Mouse (Mus musculus) G1E (cell line): ENCODE data around the gene Pes1. TPM values are rescaled to one million over a fixed set of nuclear protein-coding genes. Genes with fewer than 3 reads are reported as not detected.

ENCODE experiments used
- ATAC-seq: 2 replicates; pipeline ENCODE4 v1.8.0; 2016; ENCODE audit warnings: mild to moderate bottlenecking; ENCODE audit not compliant: insufficient number of reproducible peaks, poor library complexity, low FRiP score, severe bottlenecking; ENCODE audit errors: extremely low read depth
- DNase-seq: peaks from one replicate; pipeline ENCODE4 v3.0.0; 2012; ENCODE audit warnings: low spot score
- H3K27me3 ChIP-seq: 2 replicates; pipeline ENCODE4 v1.6.1; 2012; ENCODE audit warnings: mild to moderate bottlenecking, low read length, inconsistent platforms; ENCODE audit not compliant: insufficient read depth
- H3K36me3 ChIP-seq: replicated peaks from 2 replicates; pipeline ENCODE3; 2012; ENCODE audit warnings: mild to moderate bottlenecking, inconsistent platforms
- H3K4me1 ChIP-seq: 2 replicates; pipeline ENCODE4 v1.6.1; 2012; ENCODE audit warnings: low read depth, low read length, inconsistent platforms, mixed read lengths; ENCODE audit not compliant: insufficient read depth
- H3K4me3 ChIP-seq: 2 replicates; pipeline ENCODE4 v1.5.1; 2012; ENCODE audit warnings: low read depth, mild to moderate bottlenecking, inconsistent platforms, low read length, moderate library complexity, mixed read lengths
- H3K9me3 ChIP-seq: replicated peaks from 2 replicates; pipeline ENCODE4 v1.6.1; 2012; ENCODE audit warnings: inconsistent platforms
- CTCF ChIP-seq: IDR thresholded peaks from 2 replicates; pipeline ENCODE4 v1.5.1; 2012; ENCODE audit warnings: low read depth, low read length, inconsistent platforms, mixed read lengths
- GATA1 ChIP-seq: IDR thresholded peaks from 2 replicates; pipeline ENCODE4 v1.6.1; 2012; ENCODE audit warnings: borderline replicate concordance, low read length, inconsistent platforms, mixed read lengths
- GATA2 ChIP-seq: IDR thresholded peaks from 2 replicates; pipeline ENCODE4 v1.6.1; 2012; ENCODE audit warnings: low read depth, low read length, inconsistent platforms, borderline replicate concordance
- POLR2AphosphoS5 ChIP-seq: IDR thresholded peaks from 2 replicates; pipeline ENCODE4 v1.6.1; 2012; ENCODE audit warnings: low read depth, low read length, inconsistent platforms; ENCODE audit not compliant: insufficient replicate concordance
- TAL1 ChIP-seq: conservative IDR thresholded peaks from 2 replicates; pipeline ENCODE4 v1.6.1; 2012; ENCODE audit warnings: low read depth, low read length, inconsistent platforms, mixed read lengths
- polyA plus RNA-seq: library from polyadenylated mRNA; stranded (reverse); fragments of >175 nt; gene quantifications from 2 replicates; pipeline ENCODE4 v1.2.3, GENCODE M21; 2012
- total RNA-seq, 2 experiments: library from RNA; stranded (forward) in 1 of 2; stranded (reverse) in 1 of 2; fragments of 200-1000 nt in 1 of 2; fragments of >200 nt in 1 of 2; fragmentation: Nextera tagmentation in 1 of 2; gene quantifications; 2 replicates each; pipeline ENCODE4 v1.2.3; 2014 to 2017

Pes1 gene
- total and polyA plus RNA-seq, 3 experiments: 73.0 to 213 (median 127) TPM

DNA sequence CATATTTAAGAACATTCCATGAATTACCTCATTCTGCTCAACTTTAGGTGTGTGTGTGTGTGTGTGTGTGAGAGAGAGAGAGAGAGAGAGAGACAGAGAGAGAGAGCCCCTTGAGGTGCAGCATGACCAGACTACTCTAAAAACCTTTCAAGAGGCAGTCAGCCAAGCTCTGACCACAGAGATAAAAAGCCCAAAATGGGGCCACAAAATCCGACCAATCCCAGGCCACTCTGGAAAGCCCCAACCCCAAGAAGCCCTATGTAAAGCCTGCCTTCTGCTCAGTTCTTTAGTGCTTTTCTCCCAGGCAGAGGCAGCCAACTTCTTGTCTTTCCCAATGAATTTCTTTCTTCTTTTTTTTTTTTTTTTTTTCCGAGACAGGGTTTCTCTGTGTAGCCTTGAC, 2.9 kb upstream of the Pes1 start:
- ATAC-seq (no peak), DNase-seq (no peak)
- Histone ChIP-seq H3K36me3 (peaks cover 4% of the 10 kb centered on the region), H3K9me3 (no peaks in the 10 kb centered on the region), H3K4me1 (peaks cover 14% of the 10 kb centered on the region), H3K4me3 (no peak overlapping the region), H3K27me3 (peaks cover 22% of the 10 kb centered on the region)
- TF ChIP-seq POLR2AphosphoS5: no peak
- TF ChIP-seq GATA1: no peak
- TF ChIP-seq GATA2: no peak
- no peak for TF ChIP-seq TAL1
- no peak for TF ChIP-seq CTCF

DNA sequence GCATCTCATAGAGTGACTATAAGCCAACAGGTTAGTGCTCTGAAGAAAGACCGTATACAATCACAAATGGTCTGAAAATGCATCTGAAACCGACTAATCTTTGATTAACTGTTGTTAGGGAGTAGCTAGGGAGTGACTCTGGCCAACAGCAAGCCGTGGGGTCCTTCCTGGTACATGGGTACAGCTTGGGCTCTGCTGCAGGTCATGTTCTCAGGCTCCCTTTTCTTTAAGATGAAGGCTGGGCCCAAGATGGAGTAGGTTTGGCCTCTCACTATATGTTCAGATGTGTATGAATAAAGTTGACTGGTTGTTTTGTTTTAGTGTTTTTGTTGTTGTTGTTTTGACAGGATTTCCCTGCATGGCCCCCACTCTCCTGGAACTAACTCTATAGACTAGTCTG, 2.0 kb upstream of the Pes1 start:
- H3K36me3 ChIP-seq: peaks cover 12% of the 10 kb centered on the region
- H3K27me3 ChIP-seq: peaks cover 15% of the 10 kb centered on the region
- no peaks in the 10 kb centered on the region for H3K9me3 ChIP-seq
- ATAC-seq (no peak), DNase-seq (no peak)
- peaks cover 22% of the 10 kb centered on the region for H3K4me1 ChIP-seq
- no peak for TF ChIP-seq GATA2
- TF ChIP-seq TAL1: no peak
- no peak for TF ChIP-seq GATA1
- no peak for TF ChIP-seq CTCF
- no peak for TF ChIP-seq POLR2AphosphoS5
- H3K4me3 ChIP-seq: no peak overlapping the region

- TF ChIP-seq POLR2AphosphoS5: no peak
- TF ChIP-seq GATA2: no peak
- no peak for TF ChIP-seq GATA1
- TF ChIP-seq CTCF: no peak
- no peak for TF ChIP-seq TAL1
These were observed 620 bp upstream of the Pes1 start for GRCm38 (mm10) chr11:3963155-3963554.

GRCm38 (mm10) chr11:3964416-3965172, 819 bp downstream of the Pes1 start:
- H3K36me3 ChIP-seq: peaks cover 39% of the 10 kb centered on the region
- H3K4me3 ChIP-seq: peak overlapping the region; percentile 80
- H3K4me1 ChIP-seq: peaks cover 34% of the 10 kb centered on the region
- 0 out of 2 replicates have a peak, but pooled peaks cover 4% of the 10 kb centered on the region for H3K27me3 ChIP-seq
- peak; percentile 11 for DNase-seq
- 0 out of 2 replicates have a peak, but pooled peaks have one; percentile 9 for ATAC-seq
- TF ChIP-seq GATA2: no peak
- TF ChIP-seq CTCF: no peak
- TF ChIP-seq GATA1: no peak
- TF ChIP-seq TAL1: no peak
- no peak for TF ChIP-seq POLR2AphosphoS5
- H3K9me3 ChIP-seq: no peaks in the 10 kb centered on the region

More at GRCm38 (mm10) chr11:3963155-3963554, 620 bp upstream of the Pes1 start:
- peaks cover 31% of the 10 kb centered on the region for H3K4me1 ChIP-seq
- no peaks in the 10 kb centered on the region for H3K9me3 ChIP-seq
- 0 out of 2 replicates have a peak, but pooled peaks cover 7% of the 10 kb centered on the region for H3K27me3 ChIP-seq
- no peak for ATAC-seq
- DNase-seq: no peak
- H3K4me3 ChIP-seq: peak overlapping the region; percentile 80
- peaks cover 26% of the 10 kb centered on the region for H3K36me3 ChIP-seq

GRCm38 (mm10) chr11:3969837-3970236, 6.1 kb downstream of the Pes1 start:
- no peaks in the 10 kb centered on the region for H3K9me3 ChIP-seq
- ATAC-seq: no peak
- no peaks in the 10 kb centered on the region for H3K27me3 ChIP-seq
- H3K36me3 ChIP-seq: peaks cover 92% of the 10 kb centered on the region
- H3K4me1 ChIP-seq: peaks cover 33% of the 10 kb centered on the region
- no peak for DNase-seq
- no peak overlapping the region for H3K4me3 ChIP-seq
- TF ChIP-seq GATA2: no peak

DNA sequence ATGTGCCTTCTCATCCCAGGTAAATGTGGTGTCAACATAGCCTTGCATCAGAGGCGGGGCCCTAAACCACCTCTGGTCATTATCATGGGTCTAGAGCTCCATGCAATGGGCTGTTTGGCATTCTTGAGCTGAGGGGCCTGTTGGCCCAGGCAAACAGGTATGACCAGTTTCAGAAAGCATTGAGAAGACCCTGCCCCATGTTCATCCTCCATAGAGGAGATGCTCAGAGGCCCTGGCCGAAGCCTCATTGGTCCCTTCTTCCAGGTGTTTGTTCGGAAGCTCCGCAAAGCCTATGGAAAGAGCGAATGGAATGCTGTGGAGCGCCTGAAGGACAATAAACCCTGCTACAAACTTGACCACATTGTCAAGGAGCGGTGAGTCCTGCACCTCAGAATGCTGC, 6.6 kb downstream of the Pes1 start:
- H3K36me3 ChIP-seq: peaks cover 97% of the 10 kb centered on the region
- H3K9me3 ChIP-seq: no peaks in the 10 kb centered on the region
- no peak overlapping the region for H3K4me3 ChIP-seq
- ATAC-seq (no peak), DNase-seq (no peak)
- H3K27me3 ChIP-seq: no peaks in the 10 kb centered on the region
- peaks cover 30% of the 10 kb centered on the region for H3K4me1 ChIP-seq
- TF ChIP-seq GATA1 (no peak), POLR2AphosphoS5 (no peak), CTCF (no peak), GATA2 (no peak), TAL1 (no peak)
